Mouse (Mus musculus): ENCODE measurements around the gene Klhdc2. TPM values are rescaled to one million over a fixed set of nuclear protein-coding genes. Genes with fewer than 3 reads are reported as not detected.

Gene Klhdc2
- total and polyA plus RNA-seq, 2 experiments from 2014 or later, result 264 to 340 TPM

DNA sequence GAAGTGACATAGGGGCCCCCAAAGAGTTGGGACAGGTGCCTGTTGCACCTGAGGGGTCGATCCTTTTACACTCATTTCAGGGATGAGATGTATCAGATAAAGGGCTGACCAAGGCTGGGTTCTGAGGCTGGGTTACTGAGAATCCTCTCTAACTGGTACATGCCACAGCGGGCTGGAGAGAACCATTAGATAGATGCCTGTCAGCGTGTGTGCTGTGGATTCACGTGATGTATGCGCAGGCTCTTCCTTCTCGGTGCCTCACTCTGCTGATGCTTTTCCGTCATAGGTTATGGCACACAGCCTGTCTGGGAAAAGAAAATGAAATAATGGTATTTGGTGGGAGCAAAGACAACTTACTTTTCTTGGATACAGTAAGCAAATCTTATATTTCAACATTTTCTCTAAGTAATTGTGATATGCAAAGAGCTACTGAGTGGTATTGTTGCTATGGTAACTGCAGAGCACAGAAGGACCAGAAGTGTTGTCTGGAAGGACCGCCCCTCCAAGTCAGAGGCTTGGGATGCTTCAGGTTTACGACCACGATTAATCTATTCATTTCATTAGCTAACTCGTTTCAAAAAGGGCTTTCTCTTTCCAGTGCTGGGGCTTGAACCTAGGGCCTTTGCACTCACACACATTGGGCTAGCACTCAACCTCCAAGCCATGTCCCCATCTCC is 28.4 kb upstream of the Klhdc2 start:
- Histone ChIP-seq H3K4me3 (ENCODE audit: low read depth, low read length) (no peak overlapping the region), H3K4me2 (ENCODE audit: low read depth) (no peak overlapping the region; the same call in 1 of the 2 replicates), H3K27ac (ENCODE audit: low read depth, low read length) (no peak overlapping the region), H3K9me3 (ENCODE audit: low read length) (no peaks in the 10 kb centered on the region), H3K4me1 (ENCODE audit: insufficient read depth) (no peaks in the 10 kb centered on the region), H3K36me3 (ENCODE audit: insufficient read depth) (no peaks in the 10 kb centered on the region), H3K27me3 (ENCODE audit: insufficient read depth, low read length) (no peaks in the 10 kb centered on the region), H3K9ac (no peak overlapping the region)
- ATAC-seq (peak; percentile 76), DNase-seq (peak; percentile 35)
- no peak for TF ChIP-seq CTCF (IDR thresholded peaks at IDR 0.05; ENCODE audit: low read depth)
- WGBS, result 66% methylated on average over 11 of the region's 11 CpGs

DNA sequence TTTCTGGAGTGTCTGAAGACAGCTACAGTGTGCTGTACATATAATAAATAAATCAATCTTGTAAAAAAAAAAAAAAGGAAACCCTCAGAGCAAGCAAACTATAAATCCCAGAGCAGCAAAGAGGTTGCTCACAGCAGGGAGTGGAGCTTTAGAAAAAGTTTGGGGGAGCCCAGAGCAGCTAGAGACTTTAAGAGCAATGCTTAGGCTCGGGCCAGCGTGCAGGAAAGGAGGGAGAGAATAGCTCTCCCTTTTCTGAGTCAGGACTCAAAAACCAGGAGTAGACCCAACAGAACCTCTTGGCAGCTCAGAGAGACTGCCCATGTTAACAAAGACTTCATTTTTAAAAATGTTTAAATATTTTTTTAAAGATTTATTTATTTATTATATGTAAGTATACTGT is 27.5 kb upstream of the Klhdc2 start:
- no peak overlapping the region for H3K4me2 ChIP-seq (ENCODE audit: low read depth)
- no peaks in the 10 kb centered on the region for H3K36me3 ChIP-seq (ENCODE audit: insufficient read depth)
- H3K27ac ChIP-seq (ENCODE audit: low read depth, low read length), result no peak overlapping the region
- H3K9ac ChIP-seq, result no peak overlapping the region
- H3K27me3 ChIP-seq (ENCODE audit: insufficient read depth, low read length), result no peaks in the 10 kb centered on the region
- no peak overlapping the region for H3K4me3 ChIP-seq (ENCODE audit: low read depth, low read length)
- 74% methylated on average over 2 of the region's 2 CpGs for WGBS
- ATAC-seq (no peak), DNase-seq (no peak)
- TF ChIP-seq CTCF (IDR thresholded peaks at IDR 0.05; ENCODE audit: low read depth), result no peak
- no peaks in the 10 kb centered on the region for H3K9me3 ChIP-seq (ENCODE audit: low read length)
- no peaks in the 10 kb centered on the region for H3K4me1 ChIP-seq (ENCODE audit: insufficient read depth)

GRCm38 (mm10) chr12:69279931-69280469 is 16.5 kb upstream of the Klhdc2 start:
- Histone ChIP-seq H3K36me3 (ENCODE audit: insufficient read depth) (no peaks in the 10 kb centered on the region), H3K27me3 (ENCODE audit: insufficient read depth, low read length) (no peaks in the 10 kb centered on the region), H3K4me1 (ENCODE audit: insufficient read depth) (no peaks in the 10 kb centered on the region), H3K4me3 (ENCODE audit: low read depth, low read length) (no peak overlapping the region), H3K27ac (ENCODE audit: low read depth, low read length) (no peak overlapping the region), H3K9ac (no peak overlapping the region), H3K9me3 (ENCODE audit: low read length) (no peaks in the 10 kb centered on the region), H3K4me2 (ENCODE audit: low read depth) (no peak overlapping the region)
- no peak for DNase-seq
- WGBS, result 56% methylated on average over 1 of the region's 1 CpGs
- no peak for ATAC-seq
- TF ChIP-seq CTCF (IDR thresholded peaks at IDR 0.05; ENCODE audit: low read depth), result no peak

DNA sequence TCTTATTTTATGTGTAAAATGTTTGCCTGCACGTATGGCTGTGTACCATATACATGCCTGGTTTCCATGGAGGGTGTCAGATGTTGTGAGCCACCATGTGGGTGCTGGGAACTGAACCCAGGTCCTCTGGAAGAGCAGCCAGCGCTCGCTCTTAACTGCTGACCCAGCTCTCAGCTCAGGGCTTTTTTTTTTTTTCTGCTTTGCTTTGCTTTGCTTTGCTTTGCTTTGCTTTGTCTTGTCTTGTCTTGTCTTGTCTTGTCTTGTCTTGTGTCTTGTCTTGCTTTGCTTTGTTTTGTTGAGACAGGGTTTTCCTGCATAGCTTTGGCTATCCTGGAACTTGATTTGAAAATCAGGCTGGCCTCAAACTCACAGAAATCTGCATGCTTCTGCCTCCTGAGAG is 15.6 kb upstream of the Klhdc2 start:
- Histone ChIP-seq H3K4me2 (ENCODE audit: low read depth) (no peak overlapping the region), H3K4me1 (ENCODE audit: insufficient read depth) (no peaks in the 10 kb centered on the region), H3K9ac (no peak overlapping the region), H3K36me3 (ENCODE audit: insufficient read depth) (no peaks in the 10 kb centered on the region), H3K9me3 (ENCODE audit: low read length) (no peaks in the 10 kb centered on the region), H3K27me3 (ENCODE audit: insufficient read depth, low read length) (no peaks in the 10 kb centered on the region), H3K27ac (ENCODE audit: low read depth, low read length) (no peak overlapping the region), H3K4me3 (ENCODE audit: low read depth, low read length) (no peak overlapping the region)
- no peak for ATAC-seq
- WGBS, result 92% methylated on average over 3 of the region's 3 CpGs
- TF ChIP-seq CTCF (IDR thresholded peaks at IDR 0.05; ENCODE audit: low read depth), result no peak
- no peak for DNase-seq

- no peak for DNase-seq
- no peak overlapping the region for H3K9ac ChIP-seq
- no peak overlapping the region for H3K4me3 ChIP-seq (ENCODE audit: low read depth, low read length)
- no peaks in the 10 kb centered on the region for H3K9me3 ChIP-seq (ENCODE audit: low read length)
- ATAC-seq, result no peak
- 84% methylated on average over 7 of the region's 7 CpGs for whole genome bisulfite sequencing
- no peaks in the 10 kb centered on the region for H3K36me3 ChIP-seq (ENCODE audit: insufficient read depth)
- H3K4me2 ChIP-seq (ENCODE audit: low read depth), result no peak overlapping the region
- no peaks in the 10 kb centered on the region for H3K4me1 ChIP-seq (ENCODE audit: insufficient read depth)
- no peak for TF ChIP-seq CTCF (IDR thresholded peaks at IDR 0.05; ENCODE audit: low read depth)
- H3K27me3 ChIP-seq (ENCODE audit: insufficient read depth, low read length), result no peaks in the 10 kb centered on the region
- no peak overlapping the region for H3K27ac ChIP-seq (ENCODE audit: low read depth, low read length)
Measured at GRCm38 (mm10) chr12:69283146-69283545, 13.3 kb upstream of the Klhdc2 start.

DNA sequence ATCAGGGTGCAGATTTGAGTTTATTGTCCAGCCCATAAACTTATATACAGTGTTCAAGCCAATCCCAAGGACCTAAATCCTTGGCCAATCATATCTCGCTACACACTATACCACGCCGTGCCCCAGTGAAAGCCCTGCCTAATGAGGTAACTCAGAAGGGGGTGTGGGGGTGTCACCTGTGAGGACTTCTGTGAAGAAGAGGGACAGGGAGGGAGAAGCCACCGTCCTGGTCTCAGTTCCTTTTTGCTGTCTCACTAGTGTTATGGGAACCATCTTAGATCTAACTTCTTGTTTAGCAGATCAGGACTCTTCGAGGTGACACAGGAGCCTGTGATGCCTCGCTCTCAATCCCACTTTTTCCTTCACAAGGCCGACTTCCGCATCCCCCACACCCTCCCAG is 8.9 kb upstream of the Klhdc2 start:
- H3K4me1 ChIP-seq (ENCODE audit: insufficient read depth), result no peaks in the 10 kb centered on the region
- no peak for ATAC-seq
- no peak overlapping the region for H3K4me2 ChIP-seq (ENCODE audit: low read depth)
- no peaks in the 10 kb centered on the region for H3K27me3 ChIP-seq (ENCODE audit: insufficient read depth, low read length)
- no peak overlapping the region for H3K27ac ChIP-seq (ENCODE audit: low read depth, low read length)
- H3K9me3 ChIP-seq (ENCODE audit: low read length), result no peaks in the 10 kb centered on the region
- no peak overlapping the region for H3K4me3 ChIP-seq (ENCODE audit: low read depth, low read length)
- TF ChIP-seq CTCF (IDR thresholded peaks at IDR 0.05; ENCODE audit: low read depth), result no peak
- no peaks in the 10 kb centered on the region for H3K36me3 ChIP-seq (ENCODE audit: insufficient read depth)
- WGBS, result 91% methylated on average over 8 of the region's 8 CpGs
- DNase-seq, result no peak
- no peak overlapping the region for H3K9ac ChIP-seq

DNA sequence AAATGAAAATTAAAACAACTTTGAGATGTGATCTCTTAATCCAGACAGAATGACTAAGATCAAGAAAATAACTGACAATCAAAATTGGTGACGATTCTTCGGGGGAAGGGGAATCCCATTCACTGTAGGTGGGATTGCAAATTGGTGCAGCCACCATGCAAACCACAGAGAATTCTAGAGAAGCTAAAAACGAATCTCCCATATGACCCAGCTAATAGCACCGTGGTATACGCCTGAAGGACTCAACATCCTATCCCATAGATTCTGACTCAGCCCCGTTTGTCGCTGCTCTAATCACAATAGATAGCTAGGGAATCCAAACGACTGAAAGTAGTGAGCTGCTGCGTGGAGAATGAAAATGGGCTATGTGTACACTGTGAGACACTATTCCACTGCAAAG is 7.8 kb upstream of the Klhdc2 start:
- H3K9me3 ChIP-seq (ENCODE audit: low read length), result no peaks in the 10 kb centered on the region
- 80% methylated on average over 9 of the region's 9 CpGs for WGBS
- no peaks in the 10 kb centered on the region for H3K27me3 ChIP-seq (ENCODE audit: insufficient read depth, low read length)
- no peak overlapping the region for H3K27ac ChIP-seq (ENCODE audit: low read depth, low read length)
- DNase-seq (no peak), ATAC-seq (no peak)
- H3K4me1 ChIP-seq (ENCODE audit: insufficient read depth), result no peaks in the 10 kb centered on the region
- H3K4me3 ChIP-seq (ENCODE audit: low read depth, low read length), result no peak overlapping the region
- no peak for TF ChIP-seq CTCF (IDR thresholded peaks at IDR 0.05; ENCODE audit: low read depth)
- H3K9ac ChIP-seq, result no peak overlapping the region
- H3K4me2 ChIP-seq (ENCODE audit: low read depth), result no peak overlapping the region
- H3K36me3 ChIP-seq (ENCODE audit: insufficient read depth), result no peaks in the 10 kb centered on the region

Measured in forebrain, postnatal 0 days (tissue).